Mouse (Mus musculus) heart, adult 2 months (tissue): ENCODE results near the gene Zfp639.

ENCODE experiments used
- CTCF ChIP-seq: fragments of 200-600 bp; IDR thresholded peaks from 2 replicates; pipeline ENCODE4 v1.8.1; 2022; ENCODE audit warnings: antibody characterized with exemption, mild to moderate bottlenecking, moderate library complexity
- POLR2A ChIP-seq: fragments of 200-500 bp; IDR thresholded peaks from 2 replicates; pipeline ENCODE4 v1.6.1; 2011; ENCODE audit warnings: mild to moderate bottlenecking, low read depth, low read length, control low read depth; ENCODE audit not compliant: insufficient read depth

DNA sequence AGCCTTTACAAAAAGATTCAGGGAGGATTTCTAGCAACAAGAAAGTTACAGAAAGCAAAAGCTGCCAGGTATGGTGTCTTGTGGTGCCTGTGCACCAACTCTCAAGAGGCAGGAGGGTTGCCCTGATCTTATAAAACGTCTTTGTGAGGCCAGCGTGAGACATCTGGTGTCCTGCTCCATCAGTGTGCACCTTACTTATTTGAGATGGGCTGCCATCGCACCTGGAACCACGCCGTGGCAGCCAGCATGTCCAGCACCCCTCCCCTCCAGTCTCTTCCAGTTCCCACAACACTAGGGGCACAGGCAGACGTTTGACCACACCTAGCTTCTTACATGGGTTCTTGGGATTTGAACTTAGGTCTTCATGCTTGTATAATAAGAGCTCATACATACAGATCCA lies 21.9 kb upstream of the Zfp639 start:
- TF ChIP-seq POLR2A (no peak), CTCF (no peak)
